Mouse (Mus musculus): ENCODE measurements around the gene Hddc2. TPM values are rescaled to one million over a fixed set of nuclear protein-coding genes. Genes with fewer than 3 reads are reported as not detected.
"Not testable (repeated sequence)": the region's sequence is repeated elsewhere in the genome, so short reads cannot be mapped to it uniquely, and the experiment has no call there.

Gene Hddc2
- total RNA-seq, 2 experiments from 2014 or later, result 7.7 to 7.8 TPM

- no peak for DNase-seq
These were observed 41.0 kb downstream of the Hddc2 start for GRCm38 (mm10) chr10:31354141-31354540.

DNA sequence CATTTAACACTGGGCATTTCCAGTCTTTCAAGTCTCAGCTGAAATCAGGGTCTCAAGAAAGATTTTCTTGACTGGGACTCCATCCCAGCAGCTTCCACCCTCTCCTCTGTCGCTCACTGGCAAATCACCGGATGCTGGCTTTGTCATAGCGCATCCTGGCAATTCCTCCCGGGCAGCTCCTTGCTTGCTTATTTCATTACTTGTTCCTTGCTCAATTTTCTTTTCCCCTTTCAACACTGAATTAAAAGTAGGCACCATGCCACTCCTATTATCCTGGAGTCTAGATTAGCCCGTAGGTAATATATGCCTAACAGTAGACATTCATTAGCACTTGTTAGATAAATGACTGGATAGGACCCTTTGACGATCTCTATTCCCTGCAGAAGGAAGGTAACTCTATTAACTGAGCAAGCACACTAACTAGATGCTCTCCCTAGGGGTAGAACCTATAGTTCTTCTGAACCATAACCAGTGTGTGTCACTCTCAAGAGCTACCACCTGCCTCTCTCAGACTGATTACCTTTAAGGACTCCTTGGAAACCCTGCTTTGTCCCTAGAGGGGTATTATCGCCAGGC lies 41.8 kb downstream of the Hddc2 start:
- no peak for DNase-seq

- DNase-seq, result no peak
These were observed 46.6 kb downstream of the Hddc2 start for GRCm38 (mm10) chr10:31359749-31360148.

DNA sequence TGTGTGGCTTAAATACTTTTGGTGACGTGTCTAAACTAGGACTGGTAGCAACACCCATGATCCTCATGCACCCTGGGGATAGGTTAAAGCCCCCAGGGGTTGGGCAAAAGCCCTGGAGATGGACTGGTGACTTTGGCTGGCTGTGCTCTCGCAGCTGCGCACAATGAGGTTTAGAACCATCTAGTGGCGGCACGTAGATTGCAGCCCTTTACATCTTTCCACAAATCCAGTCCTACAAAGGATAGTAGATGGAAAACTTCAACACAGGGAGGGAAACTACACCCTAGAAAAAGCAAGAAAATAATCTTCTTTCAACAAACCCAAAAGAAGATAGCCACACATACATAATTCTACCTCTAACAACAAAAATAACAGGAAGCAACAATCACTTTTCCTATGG lies 57.0 kb downstream of the Hddc2 start:
- not testable (repeated sequence) for DNase-seq

Other genes starting within 250 kb of the Hddc2 start
- 1 to 10 TPM; 7.6 to 9.8 TPM for gene Tpd52l1, start 132.6 kb downstream of the Hddc2 start, total RNA-seq (2021)